Mouse (Mus musculus) hindbrain, embryonic 11.5 days (tissue): Measurements from ENCODE around the gene Kirrel. TPM values are rescaled to one million over a fixed set of nuclear protein-coding genes. Genes with fewer than 3 reads are reported as not detected.

Source experiments
- ATAC-seq: fragments of 200-750 bp; cut with Nextera tagmentation; 2 replicates; pipeline ENCODE4 v1.8.0; 2017; ENCODE audit warnings: mild to moderate bottlenecking, moderate TSS enrichment, moderate library complexity; ENCODE audit not compliant: low FRiP score
- DNase-seq: peaks from one replicate; pipeline ENCODE4 v3.0.0-alpha.2; 2015; ENCODE audit warnings: low spot score
- H3K27ac ChIP-seq: fragments of 300-500 bp; sonication (generic); 2 replicates; pipeline ENCODE4 v1.5.1; 2014; ENCODE audit warnings: mild to moderate bottlenecking, low read depth, low read length
- H3K27me3 ChIP-seq: fragments of 300-500 bp; sonication (generic); 2 replicates; pipeline ENCODE4 v1.6.1; 2014; ENCODE audit warnings: mild to moderate bottlenecking, low read length, moderate library complexity, mixed read lengths; ENCODE audit not compliant: control insufficient read depth, insufficient read depth
- H3K36me3 ChIP-seq: fragments of 300-500 bp; sonication (generic); 2 replicates; pipeline ENCODE4 v1.6.1; 2014; ENCODE audit warnings: mild to moderate bottlenecking, low read length, moderate library complexity, mixed read lengths; ENCODE audit not compliant: control insufficient read depth, insufficient read depth
- H3K4me1 ChIP-seq: fragments of 300-500 bp; sonication (generic); replicated peaks from 2 replicates; pipeline ENCODE4 v1.6.1; 2014; ENCODE audit warnings: low read length, mixed read lengths; ENCODE audit not compliant: control insufficient read depth, insufficient read depth
- H3K4me2 ChIP-seq: fragments of 300-500 bp; sonication (generic); replicated peaks from 2 replicates; pipeline ENCODE4 v1.6.1; 2014; ENCODE audit warnings: mild to moderate bottlenecking, low read depth, low read length
- H3K4me3 ChIP-seq: fragments of 300-500 bp; sonication (generic); 2 replicates; pipeline ENCODE4 v1.5.1; 2014; ENCODE audit warnings: low read depth, low read length
- H3K9ac ChIP-seq: fragments of 300-500 bp; sonication (generic); 2 replicates; pipeline ENCODE4 v1.6.1; 2014; ENCODE audit warnings: low read depth, low read length
- H3K9me3 ChIP-seq: fragments of 300-500 bp; sonication (generic); 2 replicates; pipeline ENCODE4 v1.6.1; 2016; ENCODE audit warnings: low read length; ENCODE audit not compliant: control insufficient read depth
- WGBS: fragments of 180-500 bp; shearing (Covaris S2); extraction: QIAGEN DNeasy Blood & Tissue Kit; methylation state at CpG from one replicate; pipeline ENCODE4 v1.1.7; 2014; 5-methylcytosine and 5-hydroxymethylcytosine counted together
- polyA plus RNA-seq: library from polyadenylated mRNA; unstranded; fragments of >200 nt; fragmentation: Nextera tagmentation; extraction: Ambion mirVana; gene quantifications from 2 replicates; pipeline ENCODE4 v1.2.1, GENCODE M21; 2014

The Kirrel gene
- polyA plus RNA-seq, 1 experiment from 2014 or later, result 11.5 TPM

DNA sequence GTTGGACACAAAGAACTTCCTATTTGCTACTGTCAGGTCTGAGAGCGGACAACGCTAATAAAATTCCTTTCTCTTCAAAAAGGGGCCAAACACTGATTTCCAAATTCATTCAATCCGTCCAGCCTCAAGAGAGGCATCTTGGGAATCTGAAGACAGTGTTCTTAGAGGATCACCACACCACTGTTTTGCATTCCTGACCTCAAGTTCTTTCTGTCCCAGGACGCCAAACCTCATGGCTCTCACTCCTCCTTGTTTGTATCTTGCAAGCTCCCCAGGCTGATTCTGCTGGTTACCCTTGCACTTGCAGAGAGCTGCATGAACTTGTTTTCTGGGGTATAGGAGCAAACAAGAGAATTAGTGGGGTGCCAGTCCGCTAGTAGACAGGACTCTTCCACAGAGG lies 12.2 kb downstream of the Kirrel start:
- DNase-seq (no peak), ATAC-seq (no peak)
- no peak overlapping the region for H3K27ac ChIP-seq
- H3K9me3 ChIP-seq, result no peaks in the 10 kb centered on the region
- no peaks in the 10 kb centered on the region for H3K27me3 ChIP-seq
- H3K4me3 ChIP-seq, result no peak overlapping the region
- WGBS, result 73% methylated on average over 5 of the region's 5 CpGs
- no peak overlapping the region for H3K4me2 ChIP-seq
- peaks cover 14% of the 10 kb centered on the region for H3K4me1 ChIP-seq
- no peaks in the 10 kb centered on the region for H3K36me3 ChIP-seq
- H3K9ac ChIP-seq, result no peak overlapping the region

DNA sequence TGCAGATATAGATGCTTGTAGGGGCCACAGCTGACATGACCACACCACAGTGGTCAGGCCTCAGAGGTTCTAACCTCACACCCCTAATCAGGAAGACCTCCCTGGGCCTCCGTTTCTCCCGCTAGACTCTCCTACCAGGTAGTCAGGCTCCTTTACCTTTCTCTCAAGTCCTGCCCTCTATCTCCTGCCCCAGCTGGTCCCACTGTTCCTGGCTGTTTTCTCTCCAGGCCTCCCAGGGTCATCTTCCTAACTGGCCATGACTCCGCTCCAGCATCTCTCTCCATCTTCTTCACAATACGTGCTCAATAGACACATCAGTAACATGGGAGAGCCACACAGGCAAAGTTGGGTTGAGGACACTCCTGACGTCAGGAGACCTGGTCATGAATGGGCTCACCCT lies 12.9 kb downstream of the Kirrel start:
- Histone ChIP-seq H3K9ac (no peak overlapping the region; the same call in 1 of the 2 replicates), H3K36me3 (no peaks in the 10 kb centered on the region), H3K27me3 (no peaks in the 10 kb centered on the region), H3K4me2 (no peak overlapping the region), H3K9me3 (no peaks in the 10 kb centered on the region), H3K4me1 (peaks cover 14% of the 10 kb centered on the region), H3K27ac (peak overlapping the region; percentile 7; the same call in 1 of the 2 replicates), H3K4me3 (no peak overlapping the region)
- WGBS, result 87% methylated on average over 5 of the region's 5 CpGs
- ATAC-seq, result no peak
- no peak for DNase-seq

GRCm38 (mm10) chr3:87160819-87161509 lies 13.6 kb downstream of the Kirrel start:
- 47% methylated on average over 6 of the region's 6 CpGs for WGBS
- Histone ChIP-seq H3K27ac (peak overlapping the region; percentile 45), H3K4me2 (no peak overlapping the region), H3K4me1 (peaks cover 14% of the 10 kb centered on the region), H3K27me3 (no peaks in the 10 kb centered on the region), H3K9ac (peak overlapping the region; percentile 17; the same call in 1 of the 2 replicates), H3K9me3 (no peaks in the 10 kb centered on the region), H3K36me3 (no peaks in the 10 kb centered on the region), H3K4me3 (no peak overlapping the region)
- DNase-seq, result no peak
- ATAC-seq, result peak; percentile 47; the same call in 1 of the 2 replicates

DNA sequence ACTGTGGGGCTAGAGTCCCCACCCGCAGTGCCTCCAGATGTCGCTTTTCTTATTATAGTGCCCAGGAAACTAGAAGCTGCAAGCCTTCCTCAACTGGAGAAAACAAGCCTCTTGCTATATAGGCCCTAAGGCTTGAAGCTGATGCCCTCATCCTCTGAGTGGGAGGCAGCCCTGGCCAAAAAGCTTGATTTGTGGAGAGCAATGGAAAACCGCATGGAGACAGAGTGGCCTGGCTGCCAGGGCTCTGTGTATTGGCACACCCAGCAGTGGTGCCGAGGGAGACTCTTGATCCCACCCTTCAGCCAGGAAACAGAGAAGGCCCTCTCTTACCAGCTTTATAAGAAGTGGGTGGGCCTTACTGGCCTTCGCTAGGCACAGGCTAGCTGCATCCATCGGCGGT lies 15.4 kb downstream of the Kirrel start:
- Histone ChIP-seq H3K27me3 (no peaks in the 10 kb centered on the region), H3K9me3 (no peaks in the 10 kb centered on the region), H3K36me3 (no peaks in the 10 kb centered on the region), H3K4me1 (peaks cover 21% of the 10 kb centered on the region), H3K9ac (no peak overlapping the region), H3K4me2 (no peak overlapping the region), H3K4me3 (no peak overlapping the region), H3K27ac (no peak overlapping the region)
- DNase-seq, result no peak
- ATAC-seq, result no peak
- WGBS, result 65% methylated on average over 7 of the region's 7 CpGs

GRCm38 (mm10) chr3:87157767-87158291 lies 16.7 kb downstream of the Kirrel start:
- peak overlapping the region; percentile 58 for H3K27ac ChIP-seq
- H3K9ac ChIP-seq, result no peak overlapping the region
- 29% methylated on average over 12 of the region's 12 CpGs for WGBS
- H3K36me3 ChIP-seq, result no peaks in the 10 kb centered on the region
- H3K4me2 ChIP-seq, result no peak overlapping the region
- no peaks in the 10 kb centered on the region for H3K27me3 ChIP-seq
- H3K4me3 ChIP-seq, result no peak overlapping the region
- ATAC-seq (no peak), DNase-seq (no peak)
- peaks cover 24% of the 10 kb centered on the region for H3K4me1 ChIP-seq
- no peaks in the 10 kb centered on the region for H3K9me3 ChIP-seq

- H3K9ac ChIP-seq, result no peak overlapping the region
- H3K4me2 ChIP-seq, result no peak overlapping the region
- 77% methylated on average over 6 of the region's 6 CpGs for WGBS
Observed at GRCm38 (mm10) chr3:87157297-87157696, 17.2 kb downstream of the Kirrel start.

DNA sequence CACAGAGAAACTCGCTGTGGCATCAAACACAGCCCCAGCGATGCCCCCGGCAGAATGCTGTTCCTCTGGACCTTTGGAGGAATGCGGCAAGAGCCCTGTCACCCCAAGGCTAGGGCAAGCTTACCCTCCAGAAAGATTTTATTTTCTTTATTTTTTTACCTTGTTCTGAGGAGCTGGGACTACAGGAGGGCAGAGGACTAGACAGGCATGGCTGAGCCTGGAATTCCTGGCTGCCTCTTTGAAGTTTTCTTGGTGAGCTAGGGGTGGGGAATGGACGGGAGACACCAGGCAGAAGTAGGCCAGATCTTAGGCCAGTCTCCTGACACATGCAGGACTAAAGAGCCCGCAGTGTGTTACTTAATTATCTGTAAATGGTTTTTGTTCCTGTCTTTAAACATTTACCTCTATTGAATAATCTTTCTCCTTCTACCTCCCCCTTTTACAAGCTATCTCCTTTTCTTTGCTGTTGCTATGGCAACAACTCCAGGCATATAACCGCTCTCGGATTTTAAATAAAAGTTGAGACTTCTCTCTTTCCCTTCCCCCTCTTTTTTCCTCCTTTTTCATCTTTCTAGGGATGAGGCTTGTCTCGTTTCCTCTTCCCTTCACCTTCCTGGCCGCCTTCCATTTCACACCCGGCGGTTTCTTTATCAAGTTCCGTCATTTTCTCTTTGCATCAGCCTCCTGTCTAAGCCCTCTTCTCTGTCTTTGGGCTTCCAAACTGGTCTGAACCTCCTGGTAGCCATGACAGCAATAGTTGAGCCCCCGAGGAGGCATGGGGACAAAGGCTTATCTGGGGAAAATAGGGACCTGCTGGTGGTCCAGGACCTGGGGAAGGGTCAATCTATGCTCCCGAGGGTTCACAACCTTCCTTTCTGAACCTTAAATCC lies 19.9 kb downstream of the Kirrel start:
- Histone ChIP-seq H3K4me3 (no peak overlapping the region), H3K27ac (peak overlapping the region; percentile 53), H3K4me1 (peaks cover 36% of the 10 kb centered on the region), H3K27me3 (no peaks in the 10 kb centered on the region), H3K36me3 (no peaks in the 10 kb centered on the region), H3K9ac (no peak overlapping the region), H3K9me3 (no peaks in the 10 kb centered on the region), H3K4me2 (no peak overlapping the region)
- ATAC-seq (no peak), DNase-seq (no peak)
- 29% methylated on average over 15 of the region's 15 CpGs for WGBS

More at GRCm38 (mm10) chr3:87157297-87157696, 17.2 kb downstream of the Kirrel start:
- no peak for ATAC-seq
- H3K9me3 ChIP-seq, result no peaks in the 10 kb centered on the region
- peak overlapping the region; percentile 58 for H3K27ac ChIP-seq
- peaks cover 24% of the 10 kb centered on the region for H3K4me1 ChIP-seq
- no peak overlapping the region for H3K4me3 ChIP-seq
- DNase-seq, result no peak
- H3K27me3 ChIP-seq, result no peaks in the 10 kb centered on the region
- no peaks in the 10 kb centered on the region for H3K36me3 ChIP-seq

DNA sequence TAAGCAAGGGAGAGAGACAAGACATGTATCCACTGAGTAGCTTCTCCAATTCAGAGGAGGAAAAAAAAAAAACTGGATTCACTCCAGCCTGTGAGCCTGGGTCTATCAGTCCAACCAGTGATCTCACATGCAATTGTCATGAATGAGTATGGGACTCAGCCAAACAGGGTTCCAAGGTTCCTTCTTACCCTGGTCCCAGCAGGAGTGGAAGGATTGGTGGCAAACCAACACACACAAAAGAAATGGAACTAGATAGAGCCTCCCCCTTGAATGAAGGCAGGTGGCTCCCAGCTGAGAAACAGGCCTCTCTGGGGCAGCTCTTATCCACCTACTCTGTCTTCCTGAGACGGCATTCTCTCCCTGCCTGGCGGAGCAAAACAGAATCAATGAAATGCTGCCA lies 21.5 kb downstream of the Kirrel start:
- 31% methylated on average over 2 of the region's 2 CpGs for WGBS
- H3K4me1 ChIP-seq, result peaks cover 32% of the 10 kb centered on the region
- no peak overlapping the region for H3K4me3 ChIP-seq
- no peaks in the 10 kb centered on the region for H3K36me3 ChIP-seq
- no peaks in the 10 kb centered on the region for H3K27me3 ChIP-seq
- H3K9me3 ChIP-seq, result no peaks in the 10 kb centered on the region
- no peak overlapping the region for H3K9ac ChIP-seq
- peak overlapping the region; percentile 54; the same call in 1 of the 2 replicates for H3K27ac ChIP-seq
- H3K4me2 ChIP-seq, result no peak overlapping the region
- ATAC-seq (no peak), DNase-seq (no peak)
